Mouse (Mus musculus) heart, embryonic 14.5 days (tissue): ENCODE measurements around the gene Hdac7. TPM values are rescaled to one million over a fixed set of nuclear protein-coding genes. Genes with fewer than 3 reads are reported as not detected.

Source experiments
- ATAC-seq: fragments of 200-750 bp; cut with Nextera tagmentation; 2 replicates; pipeline ENCODE4 v1.8.0; 2017; ENCODE audit warnings: low read depth, moderate TSS enrichment; ENCODE audit not compliant: insufficient number of reproducible peaks, insufficient read depth, low FRiP score
- H3K27ac ChIP-seq, 2 experiments: fragments of 200-500 bp in 1 of 2; fragments of 300-500 bp in 1 of 2; sonication (generic) in 1 of 2; replicated peaks in 1 of 2; 2 replicates each; pipeline ENCODE4 v1.5.1; 2012 to 2014; ENCODE audit warnings: low read depth in 2 of 2, low read length in 2 of 2, control low read depth in 1 of 2, mild to moderate bottlenecking in 1 of 2, mixed read lengths in 1 of 2; ENCODE audit not compliant: control insufficient read depth in 1 of 2, insufficient read depth in 1 of 2
- H3K27me3 ChIP-seq: fragments of 300-500 bp; sonication (generic); 2 replicates; pipeline ENCODE4 v1.6.1; 2014; ENCODE audit warnings: mild to moderate bottlenecking, low read length, control low read depth; ENCODE audit not compliant: control insufficient read depth, insufficient read depth
- H3K36me3 ChIP-seq: fragments of 300-500 bp; sonication (generic); 2 replicates; pipeline ENCODE4 v1.6.1; 2014; ENCODE audit warnings: mild to moderate bottlenecking, control low read depth, low read length, mixed read lengths; ENCODE audit not compliant: control insufficient read depth, insufficient read depth
- H3K4me1 ChIP-seq, 2 experiments: fragments of 200-500 bp in 1 of 2; fragments of 300-500 bp in 1 of 2; sonication (generic) in 1 of 2; 2 replicates each; pipeline ENCODE4 v1.6.1; 2012 to 2014; ENCODE audit warnings: low read length in 2 of 2, control low read depth in 1 of 2, mixed read lengths in 1 of 2; ENCODE audit not compliant: control insufficient read depth in 2 of 2, insufficient read depth in 2 of 2
- H3K4me2 ChIP-seq: fragments of 300-500 bp; sonication (generic); 2 replicates; pipeline ENCODE4 v1.6.1; 2014; ENCODE audit warnings: mild to moderate bottlenecking, low read length
- H3K4me3 ChIP-seq, 2 experiments: fragments of 200-500 bp in 1 of 2; fragments of 300-500 bp in 1 of 2; sonication (generic) in 1 of 2; 2 replicates each; pipeline ENCODE4 v1.5.1; 2012 to 2014; ENCODE audit warnings: low read length in 2 of 2, mild to moderate bottlenecking in 2 of 2, control low read depth in 1 of 2, low read depth in 1 of 2, moderate library complexity in 1 of 2; ENCODE audit not compliant: control insufficient read depth in 1 of 2, insufficient read depth in 1 of 2
- H3K9ac ChIP-seq: fragments of 300-500 bp; sonication (generic); 2 replicates; pipeline ENCODE4 v1.6.1; 2014; ENCODE audit warnings: mild to moderate bottlenecking, low read length
- H3K9me3 ChIP-seq: fragments of 300-500 bp; sonication (generic); 2 replicates; pipeline ENCODE4 v1.6.1; 2016; ENCODE audit warnings: low read length, control low read depth; ENCODE audit not compliant: control insufficient read depth
- WGBS: fragments of 180-500 bp; shearing (Covaris S2); extraction: QIAGEN DNeasy Blood & Tissue Kit; methylation state at CpG from one replicate; pipeline ENCODE4 v1.1.7; 2014; 5-methylcytosine and 5-hydroxymethylcytosine counted together
- polyA plus RNA-seq: library from polyadenylated mRNA; unstranded; fragments of >200 nt; fragmentation: Nextera tagmentation; extraction: Ambion mirVana; gene quantifications from 2 replicates; pipeline ENCODE4 v1.2.1, GENCODE M21; 2014

The Hdac7 gene
- polyA plus RNA-seq, 1 experiment from 2014 or later: 25.7 TPM

- no peak overlapping the region for H3K4me2 ChIP-seq
- no peak for ATAC-seq
- H3K27me3 ChIP-seq: peaks cover 16% of the 10 kb centered on the region
- 95% methylated on average over 2 of the region's 2 CpGs for WGBS
- peaks cover 28% of the 10 kb centered on the region in 2 experiments for H3K4me1 ChIP-seq
- peaks cover 5% of the 10 kb centered on the region; the same call in 1 of the 2 replicates for H3K9me3 ChIP-seq
- no peaks in the 10 kb centered on the region for H3K36me3 ChIP-seq
- H3K9ac ChIP-seq: no peak overlapping the region
- H3K27ac ChIP-seq: no peak overlapping the region
- no peak overlapping the region for H3K4me3 ChIP-seq
These were observed 21.7 kb upstream of the Hdac7 start for GRCm38 (mm10) chr15:97865988-97866387.

- H3K27me3 ChIP-seq: peaks cover 19% of the 10 kb centered on the region
- peak overlapping the region; percentile 64 to 77 for H3K27ac ChIP-seq
- H3K4me3 ChIP-seq: no peak overlapping the region
- peaks cover 28% of the 10 kb centered on the region in 2 experiments for H3K4me1 ChIP-seq
- H3K9ac ChIP-seq: no peak overlapping the region
- peak; percentile 60; the same call in 1 of the 2 replicates for ATAC-seq
- 4% methylated on average over 6 of the region's 6 CpGs for WGBS
- no peak overlapping the region for H3K4me2 ChIP-seq
- peaks cover 5% of the 10 kb centered on the region; the same call in 1 of the 2 replicates for H3K9me3 ChIP-seq
- H3K36me3 ChIP-seq: no peaks in the 10 kb centered on the region
These were observed 20.9 kb upstream of the Hdac7 start for GRCm38 (mm10) chr15:97865175-97865574.

- no peak overlapping the region for H3K9ac ChIP-seq
- WGBS: 33% methylated on average over 8 of the region's 8 CpGs
These were observed 20.2 kb upstream of the Hdac7 start for GRCm38 (mm10) chr15:97864361-97865045.

GRCm38 (mm10) chr15:97863494-97863881, 19.2 kb upstream of the Hdac7 start:
- Histone ChIP-seq H3K36me3 (no peaks in the 10 kb centered on the region), H3K4me3 (no peak overlapping the region), H3K4me1 (peaks cover 28% of the 10 kb centered on the region in 2 experiments), H3K9ac (no peak overlapping the region), H3K4me2 (peak overlapping the region; percentile 13; the same call in 1 of the 2 replicates), H3K27ac (no peak overlapping the region), H3K9me3 (peaks cover 5% of the 10 kb centered on the region; the same call in 1 of the 2 replicates), H3K27me3 (peaks cover 9% of the 10 kb centered on the region; the same call in 1 of the 2 replicates)
- no peak for ATAC-seq
- WGBS: 63% methylated on average over 18 of the region's 18 CpGs

More at GRCm38 (mm10) chr15:97864361-97865045, 20.2 kb upstream of the Hdac7 start:
- Histone ChIP-seq H3K9me3 (peaks cover 5% of the 10 kb centered on the region; the same call in 1 of the 2 replicates), H3K27ac (peak overlapping the region; percentile 64 to 77), H3K36me3 (no peaks in the 10 kb centered on the region), H3K4me3 (no peak overlapping the region), H3K4me2 (no peak overlapping the region), H3K27me3 (peaks cover 18% of the 10 kb centered on the region), H3K4me1 (peaks cover 28% of the 10 kb centered on the region in 2 experiments)
- no peak for ATAC-seq

- peaks cover 10% of the 10 kb centered on the region; the same call in 1 of the 2 replicates for H3K27me3 ChIP-seq
- H3K27ac ChIP-seq: no peak overlapping the region
- H3K4me3 ChIP-seq: no peak overlapping the region
- H3K4me1 ChIP-seq: peaks cover 28% of the 10 kb centered on the region in 2 experiments
- ATAC-seq: no peak
- peak overlapping the region; percentile 13; the same call in 1 of the 2 replicates for H3K4me2 ChIP-seq
- 22% methylated on average over 14 of the region's 14 CpGs for WGBS
- no peak overlapping the region; the same call in 1 of the 2 replicates for H3K9ac ChIP-seq
- H3K9me3 ChIP-seq: peaks cover 5% of the 10 kb centered on the region; the same call in 1 of the 2 replicates
- H3K36me3 ChIP-seq: no peaks in the 10 kb centered on the region
These were observed 18.7 kb upstream of the Hdac7 start for GRCm38 (mm10) chr15:97862881-97863493.

- WGBS: 84% methylated on average over 3 of the region's 3 CpGs
- Histone ChIP-seq H3K27ac (no peak overlapping the region), H3K4me3 (no peak overlapping the region), H3K4me2 (no peak overlapping the region), H3K27me3 (peaks cover 21% of the 10 kb centered on the region), H3K9ac (no peak overlapping the region), H3K36me3 (no peaks in the 10 kb centered on the region), H3K4me1 (peaks cover 27 to 28% of the 10 kb centered on the region in 2 experiments), H3K9me3 (no peaks in the 10 kb centered on the region)
- no peak for ATAC-seq
These were observed 16.1 kb upstream of the Hdac7 start for GRCm38 (mm10) chr15:97860353-97860752.

GRCm38 (mm10) chr15:97858431-97858830, 14.1 kb upstream of the Hdac7 start:
- no peak overlapping the region for H3K4me3 ChIP-seq
- peaks cover 10% of the 10 kb centered on the region in 2 experiments; a peak in 3 of 4 replicates for H3K4me1 ChIP-seq
- WGBS: 75% methylated on average over 4 of the region's 4 CpGs
- H3K27ac ChIP-seq: no peak overlapping the region
- no peak overlapping the region for H3K9ac ChIP-seq
- ATAC-seq: no peak
- H3K9me3 ChIP-seq: no peaks in the 10 kb centered on the region
- peaks cover 21% of the 10 kb centered on the region for H3K27me3 ChIP-seq
- no peak overlapping the region for H3K4me2 ChIP-seq
- H3K36me3 ChIP-seq: no peaks in the 10 kb centered on the region
